Mouse (Mus musculus) CH12F3 (cell line): ENCODE results near the gene Mgat1.
"Not testable (repeated sequence)": the region's sequence is repeated elsewhere in the genome, so short reads cannot be mapped to it uniquely, and the experiment has no call there.

Experiments
- in situ Hi-C: fragments of 300-500 bp; cut with MboI; formaldehyde crosslinking; loops from 2 replicates; pipeline ENCODE4 v1.14.3; 2020; ENCODE audit warnings: low sequenced_read_pairs

The Mgat1 gene

DNA sequence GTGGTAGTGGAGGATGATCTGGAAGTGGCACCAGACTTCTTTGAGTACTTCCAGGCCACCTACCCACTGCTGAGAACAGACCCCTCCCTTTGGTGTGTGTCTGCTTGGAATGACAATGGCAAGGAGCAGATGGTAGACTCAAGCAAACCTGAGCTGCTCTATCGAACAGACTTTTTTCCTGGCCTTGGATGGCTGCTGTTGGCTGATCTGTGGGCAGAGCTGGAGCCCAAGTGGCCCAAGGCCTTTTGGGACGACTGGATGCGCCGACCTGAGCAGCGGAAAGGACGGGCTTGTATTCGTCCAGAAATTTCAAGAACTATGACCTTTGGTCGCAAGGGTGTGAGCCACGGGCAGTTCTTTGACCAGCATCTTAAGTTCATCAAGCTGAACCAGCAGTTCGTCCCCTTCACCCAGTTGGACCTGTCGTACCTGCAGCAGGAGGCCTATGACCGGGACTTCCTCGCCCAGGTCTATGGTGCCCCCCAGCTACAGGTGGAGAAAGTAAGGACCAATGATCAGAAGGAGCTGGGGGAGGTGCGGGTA, 17.4 kb downstream of the Mgat1 start:
- in situ Hi-C loops: loop anchor here (5.0 to 25.0 kb wide), 3 partner anchors 69 to 399 kb away; partner anchors contain the start of genes Irgm1 and Olfr1396

DNA sequence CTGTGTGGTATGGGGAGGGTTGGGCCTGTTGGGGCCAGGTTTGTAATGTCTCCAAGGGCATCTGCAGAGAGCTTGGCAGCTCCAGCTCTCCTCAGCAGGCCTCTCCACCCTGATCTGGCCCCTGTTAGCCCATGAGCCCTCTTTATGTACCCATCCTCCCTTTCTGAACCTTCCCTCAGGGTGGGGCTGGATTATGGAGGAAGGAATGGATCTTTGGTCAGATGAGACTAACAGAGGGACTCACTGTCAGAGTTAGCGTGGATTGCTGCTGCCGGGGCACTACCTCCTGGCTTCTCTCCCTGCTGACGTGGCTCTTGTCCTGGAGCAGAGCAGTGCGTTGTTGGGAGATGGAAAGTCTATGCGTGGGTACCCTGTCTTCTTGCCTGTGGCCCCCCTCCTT, 18.3 kb downstream of the Mgat1 start:
- in situ Hi-C loops: loop anchor here (5.0 to 25.0 kb wide), 3 partner anchors 70 to 400 kb away; partner anchors contain the start of genes Irgm1 and Olfr1396

GRCm38 (mm10) chr11:49263149-49263548, 19.2 kb downstream of the Mgat1 start:
- in situ Hi-C loops: loop anchor here (5.0 to 25.0 kb wide), 3 partner anchors 71 to 401 kb away; partner anchors contain the start of genes Irgm1 and Olfr1396

DNA sequence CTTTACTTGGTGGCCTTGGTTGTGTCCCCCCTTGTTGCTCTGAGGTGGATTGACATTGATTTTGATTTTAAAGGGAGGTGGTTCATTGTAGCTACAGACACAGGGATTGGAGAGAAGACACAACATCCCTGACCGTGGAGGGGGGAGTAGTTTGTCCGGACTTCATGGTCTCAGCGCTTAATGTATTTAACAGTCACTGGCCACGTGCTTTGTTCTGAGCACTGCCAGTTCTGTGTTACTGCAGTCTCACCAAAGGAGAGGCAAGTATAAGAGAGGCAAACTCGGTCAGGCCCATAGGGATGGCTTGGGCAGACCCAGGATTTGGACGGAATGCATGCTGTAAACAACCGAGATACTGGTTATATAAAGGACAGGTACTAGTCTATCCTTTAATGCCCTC, 20.1 kb downstream of the Mgat1 start:
- in situ Hi-C loops: loop anchor here (5.0 to 25.0 kb wide), 3 partner anchors 72 to 402 kb away; partner anchors contain the start of genes Irgm1 and Olfr1396

- in situ Hi-C loops: loop anchor here (5.0 to 25.0 kb wide), 3 partner anchors 72 to 402 kb away; partner anchors contain the start of genes Irgm1 and Olfr1396
Observed at GRCm38 (mm10) chr11:49264622-49265021, 20.6 kb downstream of the Mgat1 start.

GRCm38 (mm10) chr11:49265101-49265500, 21.1 kb downstream of the Mgat1 start:
- in situ Hi-C loops: loop anchor here (25.0 kb wide), 2 partner anchors 153 to 403 kb away; partner anchors contain the start of genes Irgm1 and Olfr1396

DNA sequence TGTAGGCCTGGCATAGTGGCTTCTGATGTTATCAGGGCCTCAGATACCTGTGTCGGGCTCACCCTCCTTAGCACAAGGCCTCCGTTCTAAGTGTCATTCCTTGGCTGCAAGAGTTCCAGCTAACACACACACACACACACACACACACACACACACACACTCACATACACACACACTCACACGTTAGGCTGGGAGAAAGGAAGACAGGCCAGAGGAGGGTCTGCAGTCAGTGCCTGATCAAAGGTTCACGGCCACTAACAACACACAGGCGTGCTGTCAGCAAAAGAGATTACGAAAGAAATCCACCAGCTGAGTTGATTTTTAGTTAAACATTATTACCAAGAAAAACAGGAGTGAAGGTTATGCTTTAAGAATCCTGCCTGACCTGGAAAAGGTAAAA, 22.7 kb downstream of the Mgat1 start:
- in situ Hi-C loops: loop anchor here (25.0 kb wide), 2 partner anchors 154 to 404 kb away; partner anchors contain the start of genes Irgm1 and Olfr1396

GRCm38 (mm10) chr11:49267316-49267715, 23.3 kb downstream of the Mgat1 start:
- in situ Hi-C loops: loop anchor here (25.0 kb wide), 2 partner anchors 155 to 405 kb away; partner anchors contain the start of genes Irgm1 and Olfr1396

DNA sequence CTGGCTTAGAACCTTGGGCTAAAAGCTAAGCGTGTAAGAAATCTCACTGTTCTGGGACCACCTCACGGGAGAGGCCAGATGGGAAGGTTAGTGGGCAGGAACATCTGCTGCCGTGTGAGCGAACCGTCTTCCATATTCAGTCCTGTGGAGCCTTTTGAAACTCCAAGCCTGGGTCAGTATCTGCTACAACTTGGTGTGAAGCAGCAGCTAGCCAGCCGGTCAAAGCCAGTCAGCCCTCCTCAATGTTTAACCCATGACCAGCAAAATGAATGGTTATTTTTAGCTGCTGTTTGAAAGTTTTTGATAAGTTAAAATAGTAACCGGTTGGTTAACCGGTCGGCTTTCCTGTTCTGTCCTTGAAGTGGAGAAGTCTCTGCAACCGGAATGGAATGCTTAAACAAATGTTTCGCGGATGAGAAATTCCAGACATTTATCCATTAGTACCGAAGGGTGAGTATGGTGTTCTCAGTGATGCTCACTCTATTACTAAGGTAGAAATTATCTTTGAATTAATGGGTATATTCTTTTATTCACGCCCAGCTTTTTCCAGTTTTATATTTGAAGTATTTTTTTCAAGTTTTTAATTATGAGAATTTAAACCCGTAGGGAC, 24.1 kb downstream of the Mgat1 start:
- in situ Hi-C loops: loop anchor here (25.0 kb wide), 2 partner anchors 156 to 406 kb away; partner anchors contain the start of genes Irgm1 and Olfr1396

DNA sequence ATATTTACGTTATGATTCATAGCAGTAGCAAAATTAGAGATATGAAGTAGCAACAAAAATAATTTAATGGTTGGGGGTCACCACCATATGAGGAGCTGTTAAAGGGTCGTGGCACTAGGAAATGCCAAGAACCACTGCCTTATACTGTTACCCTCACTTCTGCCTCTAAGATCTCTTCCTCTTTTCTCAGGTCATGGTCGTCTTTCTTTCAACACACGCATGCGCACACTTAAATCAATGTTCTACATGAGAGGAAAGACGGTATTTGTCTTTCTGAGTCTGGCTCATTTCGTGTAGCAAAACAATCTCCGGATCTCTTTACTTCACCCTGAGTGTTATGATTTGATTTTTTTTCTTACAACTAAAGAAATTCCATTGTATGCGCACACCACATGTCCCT, 25.8 kb downstream of the Mgat1 start:
- in situ Hi-C loops: loop anchor here (25.0 kb wide), 2 partner anchors 157 to 407 kb away; partner anchors contain the start of genes Irgm1 and Olfr1396

GRCm38 (mm10) chr11:49270368-49270767, 26.4 kb downstream of the Mgat1 start:
- in situ Hi-C loops: loop anchor here (25.0 kb wide), 2 partner anchors 158 to 408 kb away; partner anchors contain the start of genes Irgm1 and Olfr1396

GRCm38 (mm10) chr11:49271334-49271733, 27.3 kb downstream of the Mgat1 start:
- in situ Hi-C loops: loop anchor here (25.0 kb wide), 2 partner anchors 159 to 409 kb away; partner anchors contain the start of genes Irgm1 and Olfr1396

GRCm38 (mm10) chr11:49273834-49274519, 30.0 kb downstream of the Mgat1 start:
- in situ Hi-C loops: loop anchor here (25.0 kb wide), 2 partner anchors 162 to 412 kb away; partner anchors contain the start of genes Irgm1 and Olfr1396

DNA sequence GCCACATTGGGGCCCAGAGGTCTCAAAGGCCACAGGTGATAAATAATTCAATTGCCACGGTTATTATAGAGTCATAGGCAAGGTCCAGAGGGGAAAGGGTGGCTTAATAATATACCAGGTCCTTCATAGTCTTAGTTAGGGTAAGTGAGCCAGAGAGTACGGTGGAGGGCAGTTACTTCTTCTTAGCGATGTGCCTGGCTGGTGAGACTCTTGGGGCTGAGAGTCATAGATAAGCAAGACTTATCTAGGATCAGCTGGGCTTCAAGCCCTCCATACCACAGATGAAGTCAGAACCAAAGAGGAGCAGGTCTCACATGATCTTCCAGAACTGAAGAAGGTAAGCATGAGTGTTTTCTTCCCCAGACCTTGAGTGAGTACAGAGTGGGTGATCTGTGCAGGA, 34.2 kb downstream of the Mgat1 start, which contains the start of gene Olfr1393:
Gene Olfr1393 (plus strand): TSS at position 83 of the 400 bp plus-strand sequence.
- in situ Hi-C loops: no loop called here

DNA sequence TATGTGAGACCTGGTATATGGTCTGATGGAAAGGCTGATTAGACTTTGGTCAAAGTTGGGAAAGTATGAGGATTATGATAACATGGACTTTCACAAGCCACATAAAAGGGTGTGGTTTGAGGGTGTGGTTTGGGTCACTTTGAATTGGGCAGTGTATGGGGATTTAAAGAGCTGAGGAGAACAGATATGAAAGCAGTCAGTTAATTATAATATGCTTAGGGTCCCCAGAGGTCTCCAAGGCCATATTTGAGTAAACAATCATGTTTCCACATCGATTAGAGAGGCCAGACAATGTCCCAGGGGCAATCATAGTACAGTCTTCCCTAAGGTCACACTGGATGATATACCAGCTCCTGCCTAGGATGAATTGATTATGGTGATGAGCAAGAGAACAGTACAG, 41.0 kb downstream of the Mgat1 start, which contains the start of gene Olfr1392:
Gene Olfr1392 (plus strand): TSS at position 301 of the 400 bp plus-strand sequence.
- in situ Hi-C loops: not testable (repeated sequence)

GRCm38 (mm10) chr11:49287251-49287650, 43.3 kb downstream of the Mgat1 start:
- in situ Hi-C loops: no loop called here

DNA sequence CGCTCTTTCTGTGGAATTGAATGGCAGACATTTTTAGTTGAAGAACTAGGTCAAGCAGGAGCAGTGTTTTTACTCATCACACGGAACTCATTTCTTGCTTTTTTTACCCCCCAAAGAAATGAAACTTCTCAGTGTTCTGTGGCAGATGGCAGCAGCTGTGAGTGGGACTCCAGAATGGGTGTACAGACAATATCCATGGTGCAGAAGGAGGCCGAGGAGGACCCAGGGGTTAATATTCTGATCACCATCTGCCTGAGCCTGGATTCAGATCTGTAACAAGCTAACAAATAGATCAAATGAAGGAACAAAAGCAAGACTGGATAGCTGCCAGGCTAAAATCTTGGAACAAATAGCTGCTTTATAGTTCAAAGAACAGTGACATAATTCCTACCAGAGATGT, 48.8 kb downstream of the Mgat1 start:
- in situ Hi-C loops: no loop called here

- in situ Hi-C loops: no loop called here
Observed at GRCm38 (mm10) chr11:49304441-49304840, 60.5 kb downstream of the Mgat1 start, which contains the start of gene Olfr10. Olfr10 (plus strand) TSS chr11:49304741.

GRCm38 (mm10) chr11:49308547-49308946, 64.6 kb downstream of the Mgat1 start:
- in situ Hi-C loops: not testable (repeated sequence)
